Mouse (Mus musculus) liver, embryonic 15.5 days (tissue): ENCODE measurements around the gene Spata31d1b. TPM values are rescaled to one million over a fixed set of nuclear protein-coding genes. Genes with fewer than 3 reads are reported as not detected.
"Not testable (repeated sequence)": the region's sequence is repeated elsewhere in the genome, so short reads cannot be mapped to it uniquely, and the experiment has no call there.

Experiments used
- ATAC-seq: fragments of 200-750 bp; cut with Nextera tagmentation; 2 replicates; pipeline ENCODE4 v1.8.0; 2017; ENCODE audit warnings: moderate number of reproducible peaks, mild to moderate bottlenecking, moderate library complexity; ENCODE audit not compliant: insufficient read depth
- H3K27ac ChIP-seq: fragments of 300-500 bp; sonication (generic); replicated peaks from 2 replicates; pipeline ENCODE4 v1.5.1; 2015; ENCODE audit warnings: mild to moderate bottlenecking, inconsistent platforms
- H3K27me3 ChIP-seq: fragments of 300-500 bp; sonication (generic); 2 replicates; pipeline ENCODE4 v1.6.1; 2015; ENCODE audit warnings: mild to moderate bottlenecking, inconsistent platforms
- H3K36me3 ChIP-seq: fragments of 300-500 bp; sonication (generic); replicated peaks from 2 replicates; pipeline ENCODE4 v1.6.1; 2015; ENCODE audit warnings: moderate library complexity, mild to moderate bottlenecking, inconsistent platforms
- H3K4me1 ChIP-seq: fragments of 300-500 bp; sonication (generic); replicated peaks from 2 replicates; pipeline ENCODE4 v1.6.1; 2015; ENCODE audit warnings: inconsistent platforms
- H3K4me2 ChIP-seq: fragments of 300-500 bp; sonication (generic); 2 replicates; pipeline ENCODE4 v1.6.1; 2015; ENCODE audit warnings: moderate library complexity, mild to moderate bottlenecking, inconsistent platforms
- H3K4me3 ChIP-seq: fragments of 300-500 bp; sonication (generic); replicated peaks from 2 replicates; pipeline ENCODE4 v1.5.1; 2015; ENCODE audit warnings: mild to moderate bottlenecking, inconsistent platforms
- H3K9ac ChIP-seq: fragments of 300-500 bp; sonication (generic); 2 replicates; pipeline ENCODE4 v1.6.1; 2015; ENCODE audit warnings: moderate library complexity, mild to moderate bottlenecking, inconsistent platforms
- H3K9me3 ChIP-seq: fragments of 300-500 bp; sonication (generic); replicated peaks from 2 replicates; pipeline ENCODE4 v1.6.1; 2016; ENCODE audit warnings: inconsistent platforms
- WGBS: fragments of 180-500 bp; shearing (Covaris S2); methylation state at CpG from one replicate; pipeline ENCODE4 v1.1.7; 2015; ENCODE audit warnings: mixed read lengths; ENCODE audit not compliant: insufficient replicate concordance; 5-methylcytosine and 5-hydroxymethylcytosine counted together
- polyA plus RNA-seq: library from polyadenylated mRNA; unstranded; fragments of >200 nt; fragmentation: Nextera tagmentation; extraction: Ambion mirVana; gene quantifications from 2 replicates; pipeline ENCODE4 v1.2.1, GENCODE M21; 2015

The Spata31d1b gene
- polyA plus RNA-seq, 1 experiment from 2014 or later, result 0.02 TPM

DNA sequence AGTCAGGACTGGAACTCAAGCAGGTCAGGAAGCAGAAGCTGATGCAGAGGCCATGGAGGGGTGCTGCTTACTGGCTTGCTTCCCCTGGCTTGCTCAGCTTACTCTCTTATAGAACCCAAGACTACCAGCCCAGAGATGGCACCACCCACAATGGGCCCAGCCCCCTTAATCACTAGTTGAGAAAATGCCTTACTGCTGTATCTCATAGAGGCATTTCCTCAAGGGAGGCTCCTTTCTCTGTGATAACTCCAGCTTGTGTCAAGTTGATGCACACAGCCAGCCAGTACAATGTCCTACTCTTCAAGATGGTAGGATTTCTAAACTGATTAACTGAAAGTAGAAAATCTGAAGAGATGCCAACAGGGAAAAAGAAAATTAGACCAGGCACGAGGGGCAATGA is 10.0 kb downstream of the Spata31d1b start:
- not testable (repeated sequence) for H3K27ac ChIP-seq
- peaks cover 39% of the 10 kb centered on the region for H3K4me1 ChIP-seq
- peak; percentile 43; the same call in 1 of the 2 replicates for ATAC-seq

GRCm38 (mm10) chr13:59726139-59726867 is 14.2 kb downstream of the Spata31d1b start:
- Histone ChIP-seq H3K9ac (no peak overlapping the region), H3K4me3 (no peak overlapping the region; the same call in 1 of the 2 replicates), H3K27ac (no peak overlapping the region), H3K4me1 (peaks cover 52% of the 10 kb centered on the region), H3K4me2 (peak overlapping the region; percentile 32), H3K36me3 (no peaks in the 10 kb centered on the region), H3K9me3 (no peaks in the 10 kb centered on the region), H3K27me3 (peaks cover 52% of the 10 kb centered on the region)
- WGBS, result 21% methylated on average over 29 of the region's 29 CpGs
- ATAC-seq, result no peak

More for the DNA sequence above, 10.0 kb downstream of the Spata31d1b start:
- not testable (repeated sequence) for H3K36me3 ChIP-seq, H3K9me3 ChIP-seq, H3K4me3 ChIP-seq, H3K4me2 ChIP-seq, H3K9ac ChIP-seq
- 41% methylated on average over 1 of the region's 1 CpGs for WGBS
- H3K27me3 ChIP-seq, result peaks cover 29% of the 10 kb centered on the region

DNA sequence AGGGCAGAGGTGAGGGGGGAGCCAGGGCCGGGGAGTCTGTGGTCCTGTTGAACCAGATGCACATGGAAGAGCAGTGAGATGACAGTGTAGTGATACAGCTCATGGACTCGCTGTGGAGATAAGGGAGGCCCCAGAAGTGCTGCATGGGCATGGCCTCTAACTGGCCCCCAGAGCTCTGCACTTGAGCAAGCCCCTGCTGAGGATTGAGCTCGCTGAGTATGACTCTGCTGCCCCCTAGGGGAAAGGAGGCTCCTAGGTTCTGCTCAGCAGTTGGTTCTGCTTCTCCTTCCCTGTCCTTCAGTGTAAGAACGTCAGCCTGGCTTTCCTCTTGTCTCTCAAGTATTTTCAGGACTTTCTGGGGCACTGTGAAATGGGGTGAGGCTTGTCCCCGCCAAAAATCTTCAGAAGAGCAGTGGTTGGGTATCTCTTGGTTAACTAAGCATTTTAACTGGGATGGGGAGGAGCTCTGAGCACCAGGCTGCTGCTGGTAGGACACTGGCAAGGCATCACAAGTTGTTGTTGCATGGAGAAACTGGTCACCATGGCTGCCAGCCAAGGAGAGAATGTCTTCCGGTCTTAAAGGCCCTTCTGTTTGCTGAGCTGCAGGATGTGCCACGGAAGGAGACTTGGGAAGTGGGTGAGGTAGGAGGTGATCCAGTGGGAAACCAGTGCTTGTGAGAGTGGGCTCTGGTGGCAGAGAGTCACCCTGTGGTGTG is 16.5 kb downstream of the Spata31d1b start:
- H3K9ac ChIP-seq, result no peak overlapping the region

DNA sequence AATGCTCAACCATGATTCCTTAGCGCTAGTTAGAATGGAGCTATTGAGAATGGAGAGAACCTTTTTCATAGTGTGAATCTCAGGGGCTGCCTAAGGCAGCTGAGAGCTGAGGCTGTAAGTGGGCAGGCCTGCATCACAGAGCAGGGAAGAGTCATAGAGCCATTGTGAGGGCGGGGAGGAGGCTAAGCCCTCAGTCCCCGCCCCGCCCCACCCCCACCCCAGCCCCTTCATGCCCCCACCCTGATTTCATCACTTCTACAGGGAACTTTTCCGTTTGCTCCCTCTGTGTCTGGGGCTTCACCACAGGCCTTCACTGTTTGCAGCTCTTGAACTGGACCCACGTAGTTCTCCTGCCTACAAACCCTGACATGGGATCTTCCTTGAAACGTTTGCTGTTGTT is 19.6 kb downstream of the Spata31d1b start, which contains the start of gene Spata31d1d:
Spata31d1d (minus strand) TSS at position 101 of the 400 bp plus-strand sequence.
- H3K27ac ChIP-seq, result peak within 1 kb of the TSS; percentile 19; the same call in 1 of the 2 replicates
- H3K4me2 ChIP-seq, result no peak within 1 kb of the TSS
- no peak within 1 kb of the TSS for H3K9ac ChIP-seq
- H3K27me3 ChIP-seq, result peaks cover 27% of the 10 kb centered on the region
- H3K4me1 ChIP-seq, result peaks cover 72% of the 10 kb centered on the region
- no peaks in the 10 kb centered on the region for H3K36me3 ChIP-seq
- 41% methylated on average over 7 of the region's 7 CpGs for WGBS
- no peaks in the 10 kb centered on the region for H3K9me3 ChIP-seq
- no peak within 1 kb of the TSS for H3K4me3 ChIP-seq
- no peak for ATAC-seq

More for the DNA sequence above, 16.5 kb downstream of the Spata31d1b start:
- ATAC-seq, result peak; percentile 75
- H3K27ac ChIP-seq, result peak overlapping the region; percentile 48; the same call in 1 of the 2 replicates
- no peaks in the 10 kb centered on the region for H3K36me3 ChIP-seq
- 14% methylated on average over 7 of the region's 7 CpGs for WGBS
- H3K9me3 ChIP-seq, result no peaks in the 10 kb centered on the region
- peaks cover 55% of the 10 kb centered on the region for H3K4me1 ChIP-seq
- H3K4me2 ChIP-seq, result peak overlapping the region; percentile 30; the same call in 1 of the 2 replicates
- H3K4me3 ChIP-seq, result no peak overlapping the region
- peaks cover 52% of the 10 kb centered on the region for H3K27me3 ChIP-seq

DNA sequence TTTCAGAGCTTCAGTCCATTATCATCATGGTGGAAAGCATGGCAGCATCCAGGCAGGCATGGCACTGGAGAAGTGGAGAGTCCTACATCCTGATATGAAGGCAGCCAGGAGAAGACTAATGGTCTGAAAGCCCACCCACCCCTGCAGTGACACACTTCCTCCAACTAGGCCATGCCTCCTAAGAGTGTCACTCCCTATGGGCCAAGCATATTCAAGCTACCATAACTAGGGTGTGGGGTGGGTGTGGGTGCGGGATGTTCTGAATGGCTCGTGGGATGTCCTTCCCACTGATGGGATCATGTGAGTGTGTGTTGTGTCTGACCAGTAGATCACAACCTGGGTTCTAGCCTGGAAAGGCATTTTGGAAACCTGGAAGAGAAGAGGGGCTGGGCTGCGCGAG is 21.9 kb downstream of the Spata31d1b start:
- ATAC-seq, result no peak
- peaks cover 81% of the 10 kb centered on the region for H3K4me1 ChIP-seq
- no peak overlapping the region for H3K9ac ChIP-seq
- H3K36me3 ChIP-seq, result no peaks in the 10 kb centered on the region
- peak overlapping the region; percentile 49 for H3K4me2 ChIP-seq
- H3K27me3 ChIP-seq, result peaks cover 10% of the 10 kb centered on the region; the same call in 1 of the 2 replicates
- 55% methylated on average over 4 of the region's 4 CpGs for WGBS
- H3K27ac ChIP-seq, result peak overlapping the region; percentile 56; the same call in 1 of the 2 replicates
- no peak overlapping the region for H3K4me3 ChIP-seq
- no peaks in the 10 kb centered on the region for H3K9me3 ChIP-seq

DNA sequence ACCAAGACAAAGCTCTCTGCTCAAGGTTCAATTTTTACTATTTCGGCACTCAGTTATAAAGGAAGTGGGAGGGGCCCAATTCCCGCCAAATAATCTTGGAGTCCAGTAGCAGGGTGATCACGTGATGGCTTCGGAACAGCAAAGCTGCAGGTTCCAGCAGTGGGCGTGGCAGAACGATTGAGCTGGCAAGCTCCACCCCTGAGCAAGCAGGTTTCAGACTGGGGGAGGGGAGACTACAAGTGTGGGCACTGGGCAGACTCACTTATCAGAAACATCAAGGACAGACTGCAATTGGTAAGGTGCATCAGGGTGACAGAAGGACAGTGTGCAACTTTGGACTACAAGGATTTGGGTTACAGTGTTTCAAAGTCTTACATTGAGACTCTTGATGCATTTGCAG is 22.3 kb downstream of the Spata31d1b start:
- peaks cover 81% of the 10 kb centered on the region for H3K4me1 ChIP-seq
- H3K36me3 ChIP-seq, H3K9me3 ChIP-seq, ATAC-seq, H3K27me3 ChIP-seq, H3K9ac ChIP-seq: not testable (repeated sequence)
- H3K4me3 ChIP-seq, result peak overlapping the region; percentile 5; the same call in 1 of the 2 replicates
- peak overlapping the region; percentile 95 for H3K27ac ChIP-seq
- H3K4me2 ChIP-seq, result peak overlapping the region; percentile 49
- 12% methylated on average over 6 of the region's 6 CpGs for WGBS

DNA sequence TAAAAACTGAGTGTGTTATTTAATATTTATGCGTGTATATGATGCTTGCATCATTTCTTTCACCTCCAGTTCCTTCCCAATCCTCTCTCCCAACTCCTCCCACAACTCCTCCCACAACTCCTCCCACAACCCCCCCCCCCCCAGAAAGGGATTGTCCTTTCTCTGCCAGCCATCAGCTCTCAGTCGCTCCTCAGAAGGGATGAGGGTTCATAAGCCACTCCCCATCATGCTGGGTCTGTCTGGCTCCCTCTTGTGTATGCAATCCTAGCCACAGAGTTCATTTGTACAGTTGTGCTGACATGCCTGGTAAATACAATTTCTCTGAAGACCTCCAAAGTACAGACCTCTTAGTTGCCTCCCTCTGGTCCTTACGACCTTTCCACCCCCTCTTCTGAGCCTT is 23.1 kb downstream of the Spata31d1b start:
- 30% methylated on average over 3 of the region's 3 CpGs for WGBS
- H3K4me2 ChIP-seq, result 0 out of 2 replicates have a peak overlapping the region, but pooled peaks have one; percentile 49
- H3K4me1 ChIP-seq, result peaks cover 88% of the 10 kb centered on the region
- no peaks in the 10 kb centered on the region for H3K36me3 ChIP-seq
- peaks cover 3% of the 10 kb centered on the region; the same call in 1 of the 2 replicates for H3K27me3 ChIP-seq
- peak overlapping the region; percentile 16; the same call in 1 of the 2 replicates for H3K9ac ChIP-seq
- H3K9me3 ChIP-seq, result no peaks in the 10 kb centered on the region
- ATAC-seq, result no peak
- H3K4me3 ChIP-seq, result no peak overlapping the region
- H3K27ac ChIP-seq, result peak overlapping the region; percentile 95

- peak overlapping the region; percentile 52 for H3K9ac ChIP-seq
- peak overlapping the region; percentile 66 for H3K4me2 ChIP-seq
- H3K4me1 ChIP-seq, result peaks cover 85% of the 10 kb centered on the region
- 29% methylated on average over 2 of the region's 2 CpGs for WGBS
- H3K9me3 ChIP-seq, result no peaks in the 10 kb centered on the region
- no peaks in the 10 kb centered on the region for H3K27me3 ChIP-seq
- no peaks in the 10 kb centered on the region for H3K36me3 ChIP-seq
- peak overlapping the region; percentile 29 for H3K4me3 ChIP-seq
- peak overlapping the region; percentile 95 for H3K27ac ChIP-seq
- ATAC-seq, result peak; percentile 87
These were observed 26.4 kb downstream of the Spata31d1b start for GRCm38 (mm10) chr13:59738455-59738854.

DNA sequence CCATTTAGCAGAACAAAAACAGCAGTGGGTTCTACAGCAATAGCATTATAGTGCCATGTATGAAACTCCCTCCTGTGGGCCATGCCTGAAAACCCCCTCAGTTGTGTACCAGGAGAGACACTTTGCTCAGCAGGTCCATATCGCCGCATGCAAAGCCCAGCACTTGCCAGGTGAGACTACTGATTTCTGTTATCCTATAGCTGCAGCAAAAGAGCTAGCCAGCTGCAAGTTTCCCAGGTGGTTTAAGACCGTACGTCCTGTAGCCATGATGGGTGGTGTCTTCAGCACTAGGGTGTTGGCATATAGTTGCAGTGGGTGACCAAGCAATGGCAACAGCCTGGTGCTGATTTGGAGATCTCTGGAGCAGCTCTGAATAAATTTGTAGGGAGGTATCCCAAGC is 27.3 kb downstream of the Spata31d1b start:
- peaks cover 75% of the 10 kb centered on the region for H3K4me1 ChIP-seq
- H3K36me3 ChIP-seq, result no peaks in the 10 kb centered on the region
- 33% methylated on average over 4 of the region's 4 CpGs for WGBS
- H3K9ac ChIP-seq, result peak overlapping the region; percentile 52
- peak overlapping the region; percentile 66 for H3K4me2 ChIP-seq
- H3K27ac ChIP-seq, result peak overlapping the region; percentile 95
- H3K27me3 ChIP-seq, result no peaks in the 10 kb centered on the region
- H3K4me3 ChIP-seq, result no peak overlapping the region
- peak; percentile 77 for ATAC-seq
- no peaks in the 10 kb centered on the region for H3K9me3 ChIP-seq

- Histone ChIP-seq H3K27me3 (no peaks in the 10 kb centered on the region), H3K4me3 (no peak overlapping the region), H3K36me3 (no peaks in the 10 kb centered on the region), H3K9ac (no peak overlapping the region), H3K27ac (no peak overlapping the region), H3K9me3 (no peaks in the 10 kb centered on the region), H3K4me1 (peaks cover 58% of the 10 kb centered on the region), H3K4me2 (no peak overlapping the region)
- 80% methylated on average over 11 of the region's 11 CpGs for WGBS
- no peak for ATAC-seq
These were observed 29.0 kb downstream of the Spata31d1b start for GRCm38 (mm10) chr13:59741096-59741495.

DNA sequence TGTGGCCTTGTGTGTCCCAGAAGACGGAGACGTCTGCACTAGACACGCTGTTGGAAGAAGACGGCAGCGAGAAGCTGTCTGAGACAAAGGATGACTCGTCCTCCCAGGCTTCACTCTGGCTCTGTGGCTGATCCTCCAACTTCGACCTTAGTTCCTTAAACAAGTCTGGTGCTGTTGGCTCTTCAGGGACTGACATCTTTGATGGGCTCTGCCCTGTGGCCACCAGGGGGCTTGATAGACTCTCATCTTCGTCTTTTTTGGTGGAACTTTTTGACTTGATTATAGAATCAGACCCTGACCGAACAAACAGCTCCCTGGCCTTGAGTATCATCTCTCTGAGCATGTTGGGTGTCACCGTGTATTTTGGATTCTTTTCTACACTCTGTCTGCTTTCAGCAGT is 29.6 kb downstream of the Spata31d1b start:
- 0 out of 2 replicates have a peak, but pooled peaks cover 3% of the 10 kb centered on the region for H3K27me3 ChIP-seq
- no peak for ATAC-seq
- 41% methylated on average over 10 of the region's 10 CpGs for WGBS
- no peak overlapping the region for H3K4me2 ChIP-seq
- no peaks in the 10 kb centered on the region for H3K36me3 ChIP-seq
- H3K27ac ChIP-seq, result 0 out of 2 replicates have a peak overlapping the region, but pooled peaks have one; percentile 10
- no peak overlapping the region for H3K4me3 ChIP-seq
- no peaks in the 10 kb centered on the region for H3K9me3 ChIP-seq
- H3K4me1 ChIP-seq, result peaks cover 53% of the 10 kb centered on the region
- no peak overlapping the region for H3K9ac ChIP-seq
